Mouse (Mus musculus): ENCODE measurements around the gene Cpeb2.

Gene Cpeb2

GRCm38 (mm10) chr5:43237238-43237637 is 4.3 kb downstream of the Cpeb2 start:
- DNase-seq (ENCODE audit: low read depth, low spot score) = no peak

GRCm38 (mm10) chr5:43239141-43239835 is 6.3 kb downstream of the Cpeb2 start:
- DNase-seq (ENCODE audit: low read depth, low spot score) = no peak

GRCm38 (mm10) chr5:43240729-43241128 is 7.8 kb downstream of the Cpeb2 start:
- no peak for DNase-seq (ENCODE audit: low read depth, low spot score)

- no peak for DNase-seq (ENCODE audit: low read depth, low spot score)
Observed at GRCm38 (mm10) chr5:43246236-43246635, 13.3 kb downstream of the Cpeb2 start.

- no peak for DNase-seq (ENCODE audit: low read depth, low spot score)
Observed at GRCm38 (mm10) chr5:43246954-43247353, 14.0 kb downstream of the Cpeb2 start.

- DNase-seq (ENCODE audit: low read depth, low spot score) = no peak
Observed at GRCm38 (mm10) chr5:43248001-43248430, 15.0 kb downstream of the Cpeb2 start.

GRCm38 (mm10) chr5:43257490-43257889 is 24.5 kb downstream of the Cpeb2 start:
- no peak for DNase-seq (ENCODE audit: low read depth, low spot score)

GRCm38 (mm10) chr5:43258472-43259142 is 25.6 kb downstream of the Cpeb2 start:
- no peak for DNase-seq (ENCODE audit: low read depth, low spot score)

- DNase-seq (ENCODE audit: low read depth, low spot score) = no peak
Observed at GRCm38 (mm10) chr5:43261814-43262213, 28.8 kb downstream of the Cpeb2 start.

- no peak for DNase-seq (ENCODE audit: low read depth, low spot score)
Observed at GRCm38 (mm10) chr5:43263951-43264350, 31.0 kb downstream of the Cpeb2 start.

- no peak for DNase-seq (ENCODE audit: low read depth, low spot score)
Observed at GRCm38 (mm10) chr5:43264696-43265095, 31.7 kb downstream of the Cpeb2 start.

- no peak for DNase-seq (ENCODE audit: low read depth, low spot score)
Observed at GRCm38 (mm10) chr5:43277982-43278381, 45.0 kb downstream of the Cpeb2 start.

- DNase-seq (ENCODE audit: low read depth, low spot score) = peak; percentile 74
Observed at GRCm38 (mm10) chr5:43279774-43280173, 46.8 kb downstream of the Cpeb2 start.

GRCm38 (mm10) chr5:43285756-43286155 is 52.8 kb downstream of the Cpeb2 start:
- DNase-seq (ENCODE audit: low read depth, low spot score) = no peak

- DNase-seq (ENCODE audit: low read depth, low spot score) = peak; percentile 71
Observed at GRCm38 (mm10) chr5:43289752-43290446, 56.9 kb downstream of the Cpeb2 start.

- peak; percentile 46 for DNase-seq (ENCODE audit: low read depth, low spot score)
Observed at GRCm38 (mm10) chr5:43293136-43293535, 60.2 kb downstream of the Cpeb2 start.

GRCm38 (mm10) chr5:43297459-43297858 is 64.5 kb downstream of the Cpeb2 start:
- DNase-seq (ENCODE audit: low read depth, low spot score) = no peak

GRCm38 (mm10) chr5:43298975-43299374 is 66.0 kb downstream of the Cpeb2 start:
- DNase-seq (ENCODE audit: low read depth, low spot score) = no peak

- DNase-seq (ENCODE audit: low read depth, low spot score) = no peak
Observed at GRCm38 (mm10) chr5:43300076-43300475, 67.1 kb downstream of the Cpeb2 start.

- DNase-seq (ENCODE audit: low read depth, low spot score) = no peak
Observed at GRCm38 (mm10) chr5:43300979-43301378, 68.0 kb downstream of the Cpeb2 start.

- no peak for DNase-seq (ENCODE audit: low read depth, low spot score)
Observed at GRCm38 (mm10) chr5:43303504-43303903, 70.5 kb downstream of the Cpeb2 start.

GRCm38 (mm10) chr5:43305449-43305848 is 72.5 kb downstream of the Cpeb2 start:
- DNase-seq (ENCODE audit: low read depth, low spot score) = no peak

- DNase-seq (ENCODE audit: low read depth, low spot score) = no peak
Observed at GRCm38 (mm10) chr5:43309961-43310360, 77.0 kb downstream of the Cpeb2 start.

Measured in A20 (cell line).